Mouse (Mus musculus) mammary gland, adult 2 months (tissue): ENCODE data around the gene Fam32a. TPM values are rescaled to one million over a fixed set of nuclear protein-coding genes. Genes with fewer than 3 reads are reported as not detected.

Experiments
- polyA plus RNA-seq: library from polyadenylated mRNA; depleted of rRNA; stranded (reverse); fragments of >200 nt; gene quantifications from 2 replicates; pipeline ENCODE4 v1.2.3, GENCODE M21; 2012; ENCODE audit warnings: low replicate concordance; rRNA removed

Gene Fam32a
- polyA plus RNA-seq = 31.5 and 53.5 TPM in 2 replicates

DNA sequence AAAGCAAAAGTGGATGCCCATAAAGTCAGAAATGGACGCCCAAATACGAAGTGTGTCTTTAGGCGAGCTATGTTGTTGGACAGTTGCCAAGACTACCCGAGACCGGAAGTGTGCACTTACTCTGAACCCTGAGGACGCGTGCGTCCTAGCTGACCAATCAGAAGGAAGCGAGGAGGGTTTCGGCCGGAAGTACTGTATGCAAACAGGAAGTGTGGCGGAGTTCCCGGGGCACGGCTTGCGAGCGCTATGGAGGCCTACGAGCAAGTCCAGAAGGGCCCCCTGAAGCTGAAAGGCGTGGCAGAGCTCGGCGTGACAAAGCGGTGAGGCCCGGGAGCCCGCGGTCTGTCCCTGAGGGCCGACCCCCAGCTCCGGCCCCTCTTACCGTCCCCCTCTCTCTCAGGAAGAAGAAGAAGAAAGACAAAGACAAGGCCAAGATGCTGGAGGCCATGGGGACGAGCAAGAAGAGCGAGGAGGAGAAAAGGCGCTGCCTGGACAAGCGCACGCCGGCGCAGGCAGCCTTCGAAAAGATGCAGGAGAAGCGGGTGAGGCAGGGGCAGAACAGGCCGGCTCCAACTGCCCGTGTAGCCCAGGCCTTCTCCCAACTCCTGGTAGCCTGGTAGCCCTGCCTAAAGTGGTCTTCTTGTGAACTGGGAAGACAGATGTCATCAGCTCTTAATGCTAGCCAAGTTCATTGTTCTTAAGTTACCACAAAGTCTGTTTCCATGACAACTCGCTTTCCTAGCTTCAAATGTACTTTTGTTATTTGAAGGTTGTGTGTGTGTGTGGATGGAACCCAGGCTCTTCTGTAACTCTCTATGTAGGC is at the start of gene Fam32a:
Fam32a (plus strand) TSS at position 190 of the 823 bp plus-strand sequence.

DNA sequence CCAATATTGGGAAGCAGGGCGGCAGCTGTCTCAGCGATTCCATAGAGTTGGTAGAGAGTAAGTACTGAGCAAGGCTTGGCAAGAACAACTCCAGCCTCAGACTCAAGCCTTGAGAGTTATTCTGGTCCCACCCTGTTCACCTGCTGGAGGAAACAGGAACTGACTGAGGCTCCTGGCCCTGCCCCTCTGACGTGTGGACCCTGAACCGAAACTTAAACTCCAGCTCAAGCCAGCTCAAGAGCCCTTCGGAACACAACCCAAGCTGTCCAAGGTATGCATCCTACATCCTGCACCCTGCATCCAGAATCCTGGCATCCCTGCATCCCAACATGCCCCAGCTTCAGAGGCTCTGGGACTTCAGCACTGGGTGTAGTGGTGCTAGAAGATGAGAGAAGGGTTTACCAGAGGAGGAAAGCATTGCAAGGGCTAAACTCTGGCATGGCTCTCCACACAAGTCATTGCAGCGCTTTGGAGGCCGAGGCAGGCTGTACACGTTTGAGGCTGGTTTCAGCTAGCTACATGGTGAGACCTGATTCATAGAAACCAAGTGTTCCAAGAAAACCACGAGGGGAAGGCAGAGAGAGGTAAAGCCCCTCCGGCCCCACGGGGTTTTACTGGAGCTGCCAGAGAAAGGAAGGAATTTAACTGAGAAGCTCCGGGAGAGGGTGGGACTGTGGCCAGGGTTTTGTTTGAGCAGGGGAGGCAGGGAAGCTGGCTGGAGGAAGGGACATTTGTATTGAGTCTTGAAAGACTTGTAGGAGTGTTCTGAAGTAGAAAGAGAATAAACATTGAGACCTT is 29.9 kb upstream of the Fam32a start, which contains the start of gene Hsh2d:
Hsh2d (plus strand) TSS at position 222 of the 798 bp plus-strand sequence.

DNA sequence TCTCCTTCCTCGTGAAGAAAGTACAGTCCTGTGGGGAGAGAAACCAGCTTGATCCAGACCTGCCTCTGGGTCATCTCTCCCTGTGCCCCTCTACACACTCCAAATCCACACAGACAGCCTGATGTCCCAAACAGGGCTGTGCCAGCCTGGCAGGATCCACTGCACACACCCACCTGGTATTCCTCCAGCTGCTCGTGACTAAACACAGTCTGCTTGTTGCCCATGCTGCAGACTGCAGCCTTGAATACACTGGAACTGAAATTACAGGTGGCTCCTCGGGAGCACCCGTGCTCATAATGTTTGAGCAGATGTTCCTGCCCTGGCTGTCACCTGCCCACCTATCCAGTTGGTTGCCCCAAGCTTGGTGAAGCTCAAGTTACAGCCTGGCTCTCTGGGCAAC is 6.8 kb upstream of the Fam32a start, which contains the start of gene Cib3:
Cib3 (minus strand) TSS at position 87 of the 400 bp plus-strand sequence.

DNA sequence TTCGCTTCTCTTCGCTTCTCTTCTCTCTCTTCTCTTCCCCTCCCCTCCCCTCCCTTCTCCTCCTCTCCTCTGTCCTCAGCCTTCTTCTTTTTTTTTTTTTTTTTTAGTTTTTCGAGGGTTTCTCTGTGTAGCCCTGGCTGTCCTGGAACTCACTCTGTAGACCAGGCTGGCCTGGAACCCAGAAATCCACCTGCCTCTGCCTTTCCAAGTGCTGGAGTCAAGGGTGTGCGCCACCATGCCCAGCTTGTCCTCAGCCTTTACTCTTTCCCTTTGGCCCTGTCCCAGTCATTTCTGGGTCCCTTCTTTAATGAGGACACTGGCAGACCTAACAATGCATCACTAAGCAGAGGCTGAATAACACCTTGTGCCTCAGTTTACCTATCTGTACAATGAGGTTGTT is 6.0 kb upstream of the Fam32a start, which contains the start of gene Gm11034:
Gm11034 (minus strand) TSS at position 101 of the 400 bp plus-strand sequence.

DNA sequence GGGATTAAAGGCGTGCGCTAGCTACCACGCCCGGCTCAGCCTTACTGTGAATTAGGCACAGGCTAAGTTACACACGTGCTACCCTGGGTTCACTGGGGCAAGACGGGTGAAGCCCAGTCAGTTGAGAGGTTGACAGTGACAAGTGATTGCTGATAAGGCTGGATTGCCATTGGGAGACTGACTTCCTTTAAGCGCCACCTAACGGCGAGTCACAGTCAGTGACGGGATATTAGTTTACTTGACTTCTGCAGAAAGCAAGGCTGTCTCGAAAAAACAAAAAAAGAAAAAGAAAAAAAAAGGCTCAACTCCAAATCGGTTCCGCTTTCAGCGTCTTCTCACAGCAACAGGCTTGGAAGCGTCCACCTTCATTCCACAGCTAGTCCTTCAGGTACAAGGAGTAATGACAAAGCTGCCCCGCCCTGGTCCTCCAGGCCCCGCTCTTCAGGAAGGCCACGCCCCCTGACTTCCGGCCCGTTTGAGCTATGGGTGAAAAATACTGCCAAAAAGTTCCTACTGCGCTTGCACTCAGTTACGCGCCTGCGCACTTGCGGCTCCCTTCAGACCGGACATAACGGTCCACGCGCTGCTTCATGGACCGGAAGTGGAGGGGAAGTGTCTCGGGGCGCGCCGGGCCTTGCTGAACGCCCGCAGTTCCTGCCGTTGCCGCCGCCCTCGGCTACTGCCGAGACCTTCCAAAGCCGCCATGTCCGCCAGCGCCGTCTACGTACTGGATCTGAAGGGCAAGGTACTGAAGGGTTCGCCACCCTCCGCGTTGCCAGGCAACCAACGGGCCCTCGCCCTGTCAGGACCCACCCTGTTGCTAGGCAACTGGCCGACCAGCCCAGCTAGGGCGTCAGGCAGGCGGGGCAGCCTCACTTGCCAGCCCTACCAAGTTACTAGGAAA is 20.2 kb downstream of the Fam32a start, which contains the start of gene Ap1m1:
Ap1m1 (plus strand) TSS at position 520 of the 904 bp plus-strand sequence.

Other genes with a start within 250 kb of the Fam32a start
- gene Cyp4f18, start 210.1 kb upstream of the Fam32a start, polyA plus RNA-seq = 24.4 and 32.5 TPM in 2 replicates
- not detected in 2 replicates for gene Olfr372, start 178.5 kb upstream of the Fam32a start, polyA plus RNA-seq
- not detected in 2 replicates for gene Olfr373, start 136.6 kb upstream of the Fam32a start, polyA plus RNA-seq
- gene Olfr374, start 112.7 kb upstream of the Fam32a start, polyA plus RNA-seq = 0.01 TPM in 1 of 2 replicates, not detected in the other
- 85.9 and 92.6 TPM in 2 replicates for gene Tpm4, start 84.8 kb upstream of the Fam32a start, polyA plus RNA-seq
- 29.9 and 44.0 TPM in 2 replicates for gene Rab8a, start 58.5 kb upstream of the Fam32a start, polyA plus RNA-seq
- gene Hsh2d, start 30.1 kb upstream of the Fam32a start, polyA plus RNA-seq = 5.5 and 10.6 TPM in 2 replicates
- 0.14 and 0.19 TPM in 2 replicates for gene Cib3, start 6.9 kb upstream of the Fam32a start, polyA plus RNA-seq
- gene Gm11034, start 6.1 kb upstream of the Fam32a start, polyA plus RNA-seq = not detected in 2 replicates
- 87.1 and 87.7 TPM in 2 replicates for gene Ap1m1, start 20.3 kb downstream of the Fam32a start, polyA plus RNA-seq
- 0.70 and 1.5 TPM in 2 replicates for gene Gm10282, start 85.5 kb downstream of the Fam32a start, polyA plus RNA-seq
- 40.6 and 287 TPM in 2 replicates for gene Klf2, start 99.3 kb downstream of the Fam32a start, polyA plus RNA-seq
- 34.9 and 54.3 TPM in 2 replicates for gene Eps15l1, start 201.7 kb downstream of the Fam32a start, polyA plus RNA-seq
- gene Calr3, start 224.1 kb downstream of the Fam32a start, polyA plus RNA-seq = 0.32 and 0.99 TPM in 2 replicates
- 7.1 and 11.2 TPM in 2 replicates for gene 1700030K09Rik, start 224.2 kb downstream of the Fam32a start, polyA plus RNA-seq